Comparison of ENCODE assay signal across 20 mouse cellular contexts in genomic region chr19:60773366-60773765, GRCm38 (mm10). TPM values are rescaled to one million over a fixed set of nuclear protein-coding genes. Genes with fewer than 3 reads are reported as not detected.
A peak's percentile ranks its signal among the peaks of the same experiment; 100 is the strongest.
DNase-seq lines count a peak whose midpoint lies in the region; TF ChIP-seq lines count a peak whose summit lies in the region.
"Had no signal": no experiment of that assay in that cellular context is flagged by ENCODE, and none has a peak within 500 bp of the region (broad histone marks: within the 10 kb centered on the region; RNA-seq: fewer than 3 reads in every experiment).

No protein-coding gene starts in this region.

- no peaks in the 10 kb centered on the region for H3K27me3 ChIP-seq in heart, adult 2 months (ENCODE audit: control insufficient read depth, insufficient read depth, low read length)
- H3K27me3 ChIP-seq: embryonic facial prominence, embryonic 15.5 days; heart, embryonic 12.5 days; hindbrain, embryonic 15.5 days had no signal

- no peak overlapping the region for H3K27ac ChIP-seq in heart, adult 2 months
- H3K27ac ChIP-seq: embryonic facial prominence, embryonic 15.5 days; hindbrain, embryonic 15.5 days had no signal

- no peak overlapping the region for H3K9ac ChIP-seq in heart, adult 2 months (ENCODE audit: low read depth, low read length)
- H3K9ac ChIP-seq: embryonic facial prominence, embryonic 15.5 days; forebrain, postnatal 0 days; heart, embryonic 12.5 days; hindbrain, embryonic 15.5 days had no signal

- DNase-seq in adrenal gland, adult (ENCODE audit: inconsistent age in 2 of 2, low spot score in 1 of 2), result peak; percentile 49 to 78
- DNase-seq in adrenal gland, postnatal 25 days, result no peak
- DNase-seq in heart, adult 2 months, result peak in 1 of 2 experiments; percentile 14
- no peak for DNase-seq in heart, postnatal 25 days (ENCODE audit: low spot score)
- peak; percentile 40 for DNase-seq in adrenal gland, postnatal 10 days
- peak; percentile 54 for DNase-seq in gonadal fat pad, adult 2 months (ENCODE audit: low read depth)
- DNase-seq in layer of hippocampus, postnatal 25 days (ENCODE audit: extremely low spot score in 1 of 2, low spot score in 1 of 2), result no peak
- DNase-seq: B cell, adult 2 months; cerebellum, adult 11 months; cerebellum, adult 8-10 months; cerebellum, postnatal 14 days; embryo, embryonic 11 days; forebrain, postnatal 0 days; gastrocnemius, postnatal 14 days; heart, adult 11 months; kidney, adult 2 months had no signal

- no peak for TF ChIP-seq CTCF in heart, adult 2 months (IDR thresholded peaks at IDR 0.05)

- no peaks in the 10 kb centered on the region for H3K79me2 ChIP-seq in heart, adult 2 months (replicated peaks; ENCODE audit: control insufficient read depth, insufficient read depth, low read length)

- TF ChIP-seq POLR2A in heart, adult 2 months (IDR thresholded peaks at IDR 0.05; ENCODE audit: insufficient read depth, low read depth, low read length), result no peak

- no peak overlapping the region for H3K4me3 ChIP-seq in heart, adult 2 months
- H3K4me3 ChIP-seq: embryonic facial prominence, embryonic 15.5 days; erythroblast, embryonic 14.5 days; heart, embryonic 12.5 days; hindbrain, embryonic 15.5 days had no signal

- no peaks in the 10 kb centered on the region for H3K4me1 ChIP-seq in heart, adult 2 months (ENCODE audit: control insufficient read depth, insufficient read depth, low read length)
- H3K4me1 ChIP-seq: embryonic facial prominence, embryonic 15.5 days; heart, embryonic 12.5 days; hindbrain, embryonic 15.5 days had no signal

- WGBS in heart, adult 2 months, result 47% methylated on average over 6 of the region's 6 CpGs

- H3K36me3 ChIP-seq in heart, adult 2 months (ENCODE audit: control insufficient read depth, insufficient read depth, low read length), result peaks cover 38% of the 10 kb centered on the region

- 0 out of 2 replicates have a peak, but pooled peaks have one; percentile 32 for TF ChIP-seq EP300 in heart, adult 2 months (IDR thresholded peaks at IDR 0.05; ENCODE audit: insufficient read depth, low read depth, low read length)

- intact Hi-C loops in heart, adult 2 months (cut with DNase I), result no loop called here
- intact Hi-C loops in heart, postnatal 25 days (cut with DNase I), result no loop called here

RNA-seq across cellular contexts. Expression of gene Eif3a, which starts 17.1 kb away (rescaled TPM):
- 151 and 219 TPM in 2 replicates for total RNA-seq in adrenal gland, postnatal 25 days (2021)
- total RNA-seq in heart, adult 2 months (2021), result 100 to 1,000 TPM in 1 of 2 experiments, 10 to 100 TPM in 1; 95.4 to 105 TPM
- 24.0 and 53.1 TPM in 2 replicates for polyA plus RNA-seq in heart, adult 2 months (2012; rRNA removed)
- 100 to 1,000 TPM; 103 to 106 TPM for total RNA-seq in heart, postnatal 25 days (2021)
- total RNA-seq in adrenal gland, postnatal 10 days (2021), result 100 to 1,000 TPM; 144 to 147 TPM
- polyA plus RNA-seq in gonadal fat pad, adult 2 months (2012; rRNA removed), result 34.3 and 48.9 TPM in 2 replicates
- total RNA-seq in layer of hippocampus, postnatal 25 days (2021), result 100 to 1,000 TPM in 1 of 2 experiments, 10 to 100 TPM in 1; 88.6 to 103 TPM

RNA-seq across cellular contexts. Expression of gene Nanos1, which starts 17.6 kb away (rescaled TPM):
- total RNA-seq in adrenal gland, postnatal 25 days (2021), result 1.0 and 1.2 TPM in 2 replicates
- under 1 TPM; 0.20 to 0.29 TPM for total RNA-seq in heart, adult 2 months (2021)
- polyA plus RNA-seq in heart, adult 2 months (2012; rRNA removed), result 0.03 and 0.14 TPM in 2 replicates
- total RNA-seq in heart, postnatal 25 days (2021), result under 1 TPM; 0.11 to 0.29 TPM
- total RNA-seq in adrenal gland, postnatal 10 days (2021), result 1 to 10 TPM; 1.2 to 1.3 TPM
- 0.27 and 0.51 TPM in 2 replicates for polyA plus RNA-seq in gonadal fat pad, adult 2 months (2012; rRNA removed)
- total RNA-seq in layer of hippocampus, postnatal 25 days (2021), result 10 to 100 TPM; 16.8 to 17.4 TPM

RNA-seq across cellular contexts. Expression of gene Fam45a, which starts 38.0 kb away (rescaled TPM):
- total RNA-seq in adrenal gland, postnatal 25 days (2021), result 21.6 and 35.6 TPM in 2 replicates
- 10 to 100 TPM; 17.4 to 18.9 TPM for total RNA-seq in heart, adult 2 months (2021)
- polyA plus RNA-seq in heart, adult 2 months (2012; rRNA removed), result 8.7 and 15.6 TPM in 2 replicates
- total RNA-seq in heart, postnatal 25 days (2021), result 10 to 100 TPM; 15.5 to 17.6 TPM
- 10 to 100 TPM; 24.5 to 29.3 TPM for total RNA-seq in adrenal gland, postnatal 10 days (2021)
- 13.5 and 14.2 TPM in 2 replicates for polyA plus RNA-seq in gonadal fat pad, adult 2 months (2012; rRNA removed)
- total RNA-seq in layer of hippocampus, postnatal 25 days (2021), result 10 to 100 TPM; 40.3 to 47.3 TPM

Comparison
In these comparisons a context has a peak if more than half of its experiments do, and no peak if none do; other contexts are left out.
1. DNase-seq: peak in adrenal gland, adult (2 of 2), adrenal gland, postnatal 10 days (single experiment) and gonadal fat pad, adult 2 months (single experiment); none in adrenal gland, postnatal 25 days (single experiment), heart, postnatal 25 days (single experiment) and layer of hippocampus, postnatal 25 days (0 of 2).